In genomic region chr16:45004443-45004842, GRCm38 (mm10) we compare ENCODE assay signal across 23 mouse cellular contexts.
"Had no signal": no experiment of that assay in that cellular context is flagged by ENCODE, and none has a peak within 500 bp of the region (broad histone marks: within the 10 kb centered on the region; RNA-seq: fewer than 3 reads in every experiment).

No protein-coding gene starts in this region.

- H3K27ac ChIP-seq: liver, embryonic 14.5 days; lung, embryonic 15.5 days; midbrain, embryonic 10.5 days; midbrain, embryonic 12.5 days; neural tube, embryonic 13.5 days; neural tube, embryonic 15.5 days; stomach, embryonic 15.5 days; stomach, postnatal 0 days had no signal

- H3K36me3 ChIP-seq: lung, embryonic 15.5 days; midbrain, embryonic 10.5 days; midbrain, embryonic 12.5 days; neural tube, embryonic 13.5 days; neural tube, embryonic 15.5 days; stomach, embryonic 15.5 days had no signal

- H3K4me2 ChIP-seq: lung, embryonic 15.5 days; midbrain, embryonic 12.5 days; neural tube, embryonic 13.5 days; neural tube, embryonic 15.5 days; stomach, embryonic 15.5 days had no signal

- H3K4me1 ChIP-seq: lung, embryonic 15.5 days; midbrain, embryonic 10.5 days; midbrain, embryonic 12.5 days; neural tube, embryonic 13.5 days; neural tube, embryonic 15.5 days; stomach, embryonic 15.5 days had no signal

- H3K27me3 ChIP-seq: lung, embryonic 15.5 days; midbrain, embryonic 12.5 days; neural tube, embryonic 13.5 days; neural tube, embryonic 15.5 days; stomach, embryonic 15.5 days had no signal

- H3K9ac ChIP-seq: liver, embryonic 14.5 days; lung, embryonic 15.5 days; midbrain, embryonic 12.5 days; neural tube, embryonic 13.5 days; neural tube, embryonic 15.5 days; stomach, embryonic 15.5 days had no signal

- H3K9me3 ChIP-seq: lung, embryonic 15.5 days; midbrain, embryonic 10.5 days; midbrain, embryonic 12.5 days; neural tube, embryonic 13.5 days; neural tube, embryonic 15.5 days; stomach, embryonic 15.5 days had no signal

- H3K4me3 ChIP-seq: lung, embryonic 15.5 days; midbrain, embryonic 10.5 days; midbrain, embryonic 12.5 days; myocyte; neural tube, embryonic 13.5 days; neural tube, embryonic 15.5 days; stomach, embryonic 15.5 days had no signal

- DNase-seq: lung, adult 18-20 months; lung, postnatal 14 days; lung, postnatal 36 days; midbrain, embryonic 14.5 days; retina, postnatal 1 day; right cerebral cortex, adult 18-20 months; right cerebral cortex, postnatal 25 days; right cerebral cortex, postnatal 4 days; spleen, adult 18-20 months; thymus, adult 2 months; thymus, postnatal 25 days; thymus, postnatal 4 days had no signal

- ATAC-seq: lung, postnatal 0 days; midbrain, embryonic 16.5 days had no signal
